Mouse (Mus musculus) spleen, postnatal 10 days (tissue): ENCODE measurements around the gene Ttll5.
A peak's percentile ranks its signal among the peaks of the same experiment; 100 is the strongest.

Experiments used
- DNase-seq, 2 experiments: peaks; one replicate each; pipeline ENCODE4 v3.0.0; 2021 to 2022; ENCODE audit warnings: low spot score in 2 of 2

Ttll5 gene

GRCm38 (mm10) chr12:85968409-85968808, 143.9 kb downstream of the Ttll5 start:
- DNase-seq = no peak

GRCm38 (mm10) chr12:85969571-85969970, 145.1 kb downstream of the Ttll5 start:
- DNase-seq = peak in 1 of 2 experiments; percentile 49

- DNase-seq = no peak
These were observed 145.7 kb downstream of the Ttll5 start for GRCm38 (mm10) chr12:85970191-85970590.

GRCm38 (mm10) chr12:85970803-85971202, 146.3 kb downstream of the Ttll5 start:
- no peak for DNase-seq

GRCm38 (mm10) chr12:85971655-85972054, 147.2 kb downstream of the Ttll5 start:
- no peak for DNase-seq

GRCm38 (mm10) chr12:85973526-85973925, 149.1 kb downstream of the Ttll5 start:
- DNase-seq = peak in 1 of 2 experiments; percentile 50

- no peak for DNase-seq
These were observed 149.6 kb downstream of the Ttll5 start for GRCm38 (mm10) chr12:85974030-85974429.

- DNase-seq = no peak
These were observed 155.5 kb downstream of the Ttll5 start for GRCm38 (mm10) chr12:85979996-85980395.

- no peak for DNase-seq
These were observed 161.1 kb downstream of the Ttll5 start for GRCm38 (mm10) chr12:85985524-85985923.

- DNase-seq = no peak
These were observed 161.6 kb downstream of the Ttll5 start for GRCm38 (mm10) chr12:85986024-85986423.

- no peak for DNase-seq
These were observed 162.3 kb downstream of the Ttll5 start for GRCm38 (mm10) chr12:85986540-85987443.

- no peak for DNase-seq
These were observed 163.0 kb downstream of the Ttll5 start for GRCm38 (mm10) chr12:85987444-85987889.

- DNase-seq = no peak
These were observed 163.7 kb downstream of the Ttll5 start for GRCm38 (mm10) chr12:85988121-85988520.

- no peak for DNase-seq
These were observed 164.4 kb downstream of the Ttll5 start for GRCm38 (mm10) chr12:85988818-85989377.

GRCm38 (mm10) chr12:85992013-85992837, 167.8 kb downstream of the Ttll5 start:
- DNase-seq = no peak

- DNase-seq = peak in 1 of 2 experiments; percentile 33
These were observed 168.4 kb downstream of the Ttll5 start for GRCm38 (mm10) chr12:85992838-85993234.

GRCm38 (mm10) chr12:85993790-85994360, 169.4 kb downstream of the Ttll5 start:
- no peak for DNase-seq

GRCm38 (mm10) chr12:86000641-86001073, 176.2 kb downstream of the Ttll5 start:
- no peak for DNase-seq

- DNase-seq = no peak
These were observed 176.7 kb downstream of the Ttll5 start for GRCm38 (mm10) chr12:86001120-86001655.

GRCm38 (mm10) chr12:86004627-86005026, 180.2 kb downstream of the Ttll5 start:
- DNase-seq = no peak

- DNase-seq = no peak
These were observed 182.9 kb downstream of the Ttll5 start for GRCm38 (mm10) chr12:86007377-86007776.
